Mouse (Mus musculus) retina, adult 2 months (tissue): ENCODE data around the gene Gm42791.
A peak's percentile ranks its signal among the peaks of the same experiment; 100 is the strongest.

Source experiments
- DNase-seq: peaks from one replicate; pipeline ENCODE4 v3.0.0-alpha.2; 2012; ENCODE audit warnings: low read depth, low spot score

The Gm42791 gene

DNA sequence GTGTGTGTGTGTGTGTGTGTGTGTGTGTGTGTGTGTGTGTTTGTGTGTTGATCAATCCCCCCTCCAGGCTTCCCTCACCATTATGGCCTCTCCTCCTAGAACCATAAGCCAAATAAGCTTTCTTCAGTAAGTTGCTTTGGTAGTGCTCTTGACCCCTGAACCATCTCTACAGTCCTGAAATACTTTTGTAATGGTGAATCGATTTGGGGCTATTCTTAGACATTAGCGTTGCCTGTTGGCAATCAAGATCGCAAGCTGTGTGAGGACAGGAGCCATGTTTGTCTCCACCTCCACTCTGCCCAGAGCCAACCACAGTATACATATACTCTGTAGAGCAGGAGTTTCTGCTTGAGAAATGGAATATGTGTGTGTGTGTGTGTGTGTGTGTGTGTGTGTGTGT is 14.2 kb upstream of the Gm42791 start:
- DNase-seq, result no peak

DNA sequence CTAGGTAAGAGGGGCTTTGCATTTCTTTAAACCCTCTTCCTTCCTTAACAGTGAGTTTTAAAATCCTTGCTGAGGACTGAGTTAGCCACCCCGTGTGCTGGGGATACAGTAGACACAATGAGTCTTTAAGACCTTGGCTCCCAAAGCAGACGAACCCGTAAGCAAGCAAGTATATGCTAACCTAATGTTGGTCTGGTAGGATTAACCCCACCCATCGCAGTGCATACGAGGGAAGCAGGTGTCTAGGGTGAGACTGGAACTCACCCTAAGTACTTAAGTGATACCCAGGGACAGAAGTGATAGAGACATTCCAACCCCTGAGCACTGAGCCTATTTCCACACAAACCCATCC is 12.3 kb upstream of the Gm42791 start:
- no peak for DNase-seq

DNA sequence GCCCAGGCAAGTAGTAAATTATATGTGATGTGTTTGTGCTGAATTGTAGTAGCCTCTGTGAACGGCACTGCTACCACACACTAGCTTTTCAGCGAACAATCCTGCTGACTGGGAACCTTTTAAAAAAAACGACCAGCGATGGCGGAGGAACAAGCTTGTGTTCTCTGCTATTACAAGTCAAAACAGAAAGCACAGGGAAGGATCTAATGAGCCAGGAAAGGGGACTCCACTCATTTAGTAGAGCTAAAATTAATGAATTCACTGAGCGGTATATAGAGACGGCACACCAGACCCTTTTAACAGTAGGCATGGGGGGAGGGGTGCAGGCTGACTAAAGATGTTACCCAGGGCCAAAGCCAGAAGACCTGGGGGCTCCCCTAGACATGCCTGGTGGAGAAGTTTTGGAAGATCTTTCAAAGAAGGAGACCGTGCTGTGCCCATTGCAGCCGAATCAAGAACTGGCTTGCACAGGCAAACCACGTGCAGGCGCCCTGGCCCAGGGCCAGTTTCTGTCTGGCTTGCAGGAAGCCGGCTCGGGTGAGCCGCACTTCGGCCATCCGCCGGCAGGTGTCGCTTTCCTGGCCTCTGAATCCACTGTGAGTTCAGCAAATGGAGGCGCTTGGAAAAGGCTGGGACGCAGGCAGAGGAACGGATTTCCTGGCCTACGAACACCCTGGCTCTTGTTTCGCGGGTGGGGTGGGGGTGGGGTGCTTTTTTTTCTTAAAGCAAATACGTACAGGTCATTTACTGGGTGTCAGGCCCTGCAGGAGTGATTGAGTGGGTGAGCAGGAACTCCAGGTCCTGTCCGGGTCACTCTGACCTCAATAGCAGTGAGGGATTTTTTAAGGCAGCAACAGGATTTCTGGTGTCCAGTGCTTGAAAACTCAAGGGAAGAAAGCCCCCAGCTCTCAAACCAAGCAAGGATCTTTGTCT is 11.7 kb upstream of the Gm42791 start:
- DNase-seq, result peak; percentile 89

DNA sequence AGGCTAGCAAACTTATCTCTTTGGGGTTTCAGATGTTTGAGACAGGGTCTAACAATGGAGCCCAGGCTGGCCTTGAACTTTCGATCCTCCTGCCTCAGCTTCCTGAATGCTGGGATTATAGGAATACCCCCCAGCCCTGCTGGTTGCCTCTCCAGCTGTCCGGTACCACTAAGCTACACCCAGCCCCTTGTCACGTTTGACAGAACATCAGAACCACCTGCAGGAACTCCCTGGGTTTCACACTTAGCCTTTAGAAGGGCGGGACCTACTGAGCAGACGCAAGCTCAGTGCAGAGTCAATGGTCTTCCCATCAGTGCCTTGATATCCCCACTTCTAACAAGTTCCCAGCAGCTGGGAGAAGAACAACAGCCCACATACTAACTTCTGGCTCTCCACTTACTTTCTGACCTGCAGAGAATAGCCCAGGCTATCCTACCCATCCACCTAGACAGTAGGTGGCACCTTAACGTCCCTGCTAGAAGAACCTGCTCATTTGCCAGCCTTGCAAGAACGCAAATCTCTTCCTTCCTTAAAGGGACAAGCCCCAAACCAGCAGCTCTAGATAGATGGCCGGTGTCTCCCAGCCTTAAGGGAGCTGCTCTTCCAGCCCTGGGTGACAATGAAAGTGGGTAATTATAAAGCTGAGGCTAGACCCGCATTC is 10.9 kb upstream of the Gm42791 start:
- DNase-seq, result no peak

DNA sequence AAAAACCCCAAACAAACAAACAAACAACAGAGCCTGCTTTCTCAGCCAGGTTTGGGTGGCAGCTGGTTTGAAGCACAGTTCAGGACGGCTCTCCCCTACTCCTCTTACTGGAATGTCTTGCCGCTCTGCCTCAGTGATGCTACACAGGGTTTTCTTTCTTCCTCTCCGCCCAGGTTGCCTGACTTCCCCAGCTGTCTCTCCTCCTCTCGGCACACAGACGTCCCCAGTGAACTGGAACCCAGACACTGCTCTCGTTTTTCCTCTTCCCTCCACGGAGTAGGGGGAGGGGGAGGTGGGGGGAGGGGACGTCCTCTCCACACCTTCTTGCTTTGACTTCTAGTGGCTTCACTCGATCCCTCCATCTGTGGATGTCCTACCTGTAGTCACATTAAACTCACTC is 10.1 kb upstream of the Gm42791 start:
- no peak for DNase-seq

DNA sequence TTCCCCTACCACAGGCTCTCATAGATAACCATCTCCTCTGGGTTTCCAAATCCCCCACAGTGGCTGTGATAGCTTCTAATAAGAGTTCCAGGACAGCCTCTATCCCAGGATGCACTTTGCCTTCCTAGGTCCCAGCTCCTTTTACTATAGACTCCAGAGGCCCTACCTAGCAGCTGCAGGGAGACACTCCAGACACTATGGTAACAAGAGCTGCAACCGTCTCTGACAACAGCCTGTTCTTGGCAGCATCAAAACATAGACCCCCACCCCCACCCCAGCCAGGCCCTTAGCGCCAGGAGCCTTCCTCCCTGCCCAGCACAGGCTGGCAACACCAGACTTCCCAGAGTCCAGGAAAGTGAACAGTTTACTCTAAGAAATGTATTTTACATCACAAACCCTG is 8.2 kb upstream of the Gm42791 start:
- DNase-seq, result no peak

DNA sequence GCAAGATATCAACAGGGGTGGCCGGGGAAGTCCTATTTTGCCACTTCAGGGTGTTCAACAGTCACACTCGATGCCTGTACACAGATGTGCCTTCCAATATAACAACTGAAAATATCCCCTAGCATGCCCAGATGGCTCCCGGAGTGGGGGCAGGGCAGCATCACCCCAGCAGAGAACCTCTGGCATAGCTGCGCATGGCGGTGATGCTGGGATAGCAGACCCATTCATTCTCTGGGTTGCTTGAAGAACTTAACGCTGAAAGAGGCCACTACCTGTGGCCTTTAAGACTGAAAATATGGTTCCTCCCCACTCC is 7.8 kb upstream of the Gm42791 start:
- no peak for DNase-seq

DNA sequence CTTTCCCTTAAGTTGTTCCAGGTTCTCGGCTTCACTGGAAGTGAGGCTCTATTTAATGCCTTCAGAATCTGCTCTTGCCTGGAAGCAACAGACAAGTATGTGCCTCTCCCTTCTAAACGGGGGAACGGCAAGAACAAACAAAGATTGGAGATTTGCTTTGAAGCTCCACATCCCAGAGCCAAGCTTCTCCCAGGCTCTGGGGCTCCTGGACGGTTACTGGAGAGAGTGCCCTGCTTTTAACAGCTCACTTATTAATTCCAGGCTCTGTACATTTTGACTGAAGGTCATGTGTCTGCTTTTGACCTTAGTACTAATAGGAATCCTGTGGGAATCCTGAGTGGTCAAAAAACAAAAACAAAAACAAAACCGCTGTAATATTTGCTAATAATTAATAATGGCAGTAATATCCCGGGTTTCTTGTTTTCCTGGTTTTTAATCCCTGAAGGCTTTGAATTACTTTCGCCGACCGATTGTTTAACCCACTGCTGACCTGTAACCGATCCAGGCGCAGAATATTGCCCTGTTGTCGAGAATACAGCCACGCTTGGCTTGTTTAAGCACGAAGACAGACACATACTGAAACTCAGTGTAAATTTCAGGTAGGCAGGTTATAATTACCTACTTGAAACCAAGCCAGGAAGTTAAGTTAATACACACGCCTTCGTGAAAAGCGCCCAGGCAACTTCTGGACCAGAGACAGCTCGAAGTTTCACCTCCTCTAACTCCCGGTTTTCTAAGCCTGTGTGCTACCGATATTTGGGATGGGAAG is 7.3 kb upstream of the Gm42791 start:
- no peak for DNase-seq

DNA sequence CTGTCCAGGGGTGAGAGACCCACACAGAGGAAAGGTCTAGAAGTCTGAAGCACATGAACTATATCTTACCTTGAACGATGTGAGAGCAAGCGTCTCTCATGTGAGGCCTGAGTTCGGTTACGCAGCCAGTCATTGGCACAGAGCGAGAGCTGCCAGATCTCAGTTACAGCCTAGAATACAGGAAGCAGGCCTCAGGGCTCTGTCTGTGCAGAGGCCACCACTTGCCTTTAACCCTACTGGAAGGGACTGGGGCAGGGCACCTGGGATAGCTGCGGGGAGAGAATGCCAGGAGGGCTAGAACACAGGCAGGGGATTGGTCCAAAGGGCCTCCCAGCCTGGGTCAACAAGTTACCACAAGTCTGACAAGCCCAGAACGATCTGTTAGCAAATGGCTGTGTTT is 4.9 kb upstream of the Gm42791 start:
- DNase-seq, result no peak

DNA sequence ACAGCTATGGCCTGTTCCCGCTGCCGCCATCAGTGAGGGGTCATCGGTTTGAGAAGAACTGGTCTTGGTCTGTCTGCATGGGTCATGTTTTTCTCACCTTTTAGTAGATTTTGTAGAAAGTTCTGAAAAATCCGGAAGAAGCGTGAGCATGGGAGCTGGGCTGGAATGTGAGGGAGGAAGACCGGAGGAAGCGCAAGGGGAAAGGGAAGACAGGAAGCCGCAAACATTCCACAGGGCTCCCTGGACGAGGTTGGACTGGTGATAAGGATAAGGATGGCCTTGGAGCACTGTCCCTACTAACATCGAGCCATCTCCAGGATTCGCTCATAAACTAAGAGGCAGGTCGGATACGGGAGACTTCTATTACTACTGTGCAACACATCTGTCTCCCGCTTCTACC is 3.6 kb upstream of the Gm42791 start:
- DNase-seq, result no peak

DNA sequence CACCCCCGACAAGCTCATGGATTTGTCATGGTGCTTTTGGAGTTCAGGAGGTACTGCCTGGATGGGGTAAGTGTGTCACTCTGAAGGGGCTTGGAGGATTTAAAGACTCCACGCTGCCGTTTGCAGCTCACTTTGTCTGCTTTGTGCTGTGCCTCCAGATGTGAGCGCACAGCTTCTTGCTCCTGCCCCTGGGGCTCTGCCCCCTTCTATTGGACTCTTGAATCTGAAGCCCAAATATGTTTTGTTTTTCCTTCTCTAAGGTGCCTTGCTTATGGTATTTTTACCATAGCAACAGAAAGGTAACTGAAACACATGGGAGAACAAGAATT is 1.7 kb upstream of the Gm42791 start:
- no peak for DNase-seq

DNA sequence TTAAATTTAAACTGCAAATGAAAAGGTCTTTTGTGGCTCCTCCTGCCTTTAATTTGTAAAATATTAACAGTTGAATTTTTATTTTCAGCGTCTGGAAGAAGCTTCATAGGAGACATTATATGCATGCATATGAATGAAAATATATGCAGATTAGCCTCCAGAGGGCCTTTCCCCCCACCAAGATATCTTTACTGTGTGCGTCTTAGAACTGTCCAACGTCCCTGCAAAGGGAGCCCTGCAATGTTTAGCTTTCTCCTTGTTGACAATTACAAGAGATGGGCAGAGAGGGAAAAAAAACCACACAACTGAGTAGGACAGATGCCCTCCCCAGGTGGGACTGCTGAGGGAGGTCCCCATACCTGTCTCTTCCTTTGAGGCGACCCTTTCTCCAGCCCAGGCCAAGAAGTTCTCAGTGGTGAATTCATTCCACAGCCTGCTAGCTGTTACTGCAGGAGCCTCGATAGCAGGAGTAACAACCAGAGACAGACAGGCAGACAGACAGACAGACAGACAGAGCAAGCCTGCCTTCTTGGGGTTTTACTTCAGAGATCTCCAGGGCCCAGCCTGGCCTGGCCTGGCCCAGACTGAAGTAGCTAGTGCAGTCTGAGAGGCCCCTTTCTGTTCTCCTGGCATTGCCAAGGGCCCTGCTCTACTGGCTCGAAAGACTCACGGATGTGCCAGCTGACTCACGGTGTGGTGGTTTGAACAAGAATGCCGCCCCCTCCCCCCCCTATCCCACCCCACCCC is 1.2 kb upstream of the Gm42791 start:
- DNase-seq, result no peak

DNA sequence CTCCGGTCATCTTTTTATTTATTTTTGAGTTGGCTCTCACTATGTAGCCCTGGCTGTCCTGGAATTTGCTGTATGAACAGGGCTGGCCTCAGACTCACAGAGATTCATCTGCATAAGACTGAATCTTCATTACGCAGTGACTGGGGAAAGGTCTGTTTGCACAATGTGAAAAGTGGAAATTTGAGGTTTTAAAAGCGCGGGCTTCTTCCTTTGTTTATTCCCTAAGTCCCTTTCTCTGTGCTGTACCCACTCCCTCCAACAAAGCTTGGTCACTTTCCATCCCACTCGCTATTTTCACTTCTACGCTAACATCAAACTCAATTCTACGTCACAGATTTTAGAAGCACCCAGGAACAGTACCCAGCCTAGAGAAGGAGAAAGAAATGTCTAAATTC is 639 bp downstream of the Gm42791 start:
- DNase-seq, result no peak

DNA sequence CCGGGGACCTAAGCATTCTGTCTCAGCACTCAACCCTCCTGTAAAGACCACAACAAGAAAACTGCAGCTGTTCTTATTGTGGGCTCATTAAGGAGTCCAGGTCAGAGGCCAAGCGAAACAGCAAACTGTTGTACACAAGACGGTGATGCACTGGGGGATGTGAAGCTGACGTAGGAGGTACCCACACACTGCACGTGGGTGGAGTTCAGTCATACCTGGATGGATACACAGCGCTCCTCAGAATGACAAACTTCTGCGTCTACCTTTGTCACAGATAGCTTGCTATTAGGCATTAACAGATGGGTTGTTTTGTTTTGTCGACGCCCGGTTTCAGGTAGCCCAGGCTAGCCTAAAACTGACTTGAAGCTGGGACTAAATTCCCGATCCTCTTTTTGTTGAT is 2.3 kb downstream of the Gm42791 start:
- DNase-seq, result no peak

DNA sequence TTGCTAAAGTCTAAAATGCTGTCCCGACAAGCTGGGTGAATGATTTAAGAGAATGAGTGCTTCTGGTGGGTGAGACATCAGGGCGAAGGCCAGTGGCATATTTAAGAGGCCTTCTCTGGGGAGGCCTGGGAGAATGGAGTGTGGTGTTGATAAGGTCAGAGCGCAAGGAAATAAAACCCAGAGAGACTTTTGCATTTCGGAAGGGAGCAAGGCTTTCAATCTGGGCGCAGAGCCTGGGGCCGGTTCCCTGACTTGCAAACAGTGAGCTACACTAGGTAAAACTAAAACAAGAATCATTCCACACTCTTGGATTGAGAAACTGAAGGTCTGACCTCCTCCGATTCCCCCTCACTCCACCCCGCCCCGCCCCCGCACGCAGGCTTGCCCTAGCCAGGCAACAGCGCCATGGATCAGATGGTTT is 4.0 kb downstream of the Gm42791 start:
- no peak for DNase-seq

DNA sequence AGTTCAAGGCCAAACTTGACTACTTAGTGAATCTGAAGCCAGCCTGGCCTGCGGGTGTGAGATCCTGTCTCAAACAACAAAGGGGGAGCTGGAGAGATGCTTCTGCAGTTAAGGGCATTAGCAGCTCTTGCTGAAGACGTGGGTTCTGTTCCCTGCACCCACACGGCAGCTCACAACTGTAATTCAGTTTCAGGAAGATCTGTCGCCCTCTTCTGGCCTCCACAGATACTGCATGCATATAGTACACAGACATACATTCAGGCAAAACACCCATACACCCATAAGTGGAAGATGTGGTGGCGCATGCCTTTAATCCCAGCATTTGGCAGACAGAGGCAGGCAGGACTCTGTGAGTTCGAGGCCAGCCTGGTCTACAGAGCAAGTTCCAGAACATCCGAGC is 5.5 kb downstream of the Gm42791 start:
- no peak for DNase-seq

DNA sequence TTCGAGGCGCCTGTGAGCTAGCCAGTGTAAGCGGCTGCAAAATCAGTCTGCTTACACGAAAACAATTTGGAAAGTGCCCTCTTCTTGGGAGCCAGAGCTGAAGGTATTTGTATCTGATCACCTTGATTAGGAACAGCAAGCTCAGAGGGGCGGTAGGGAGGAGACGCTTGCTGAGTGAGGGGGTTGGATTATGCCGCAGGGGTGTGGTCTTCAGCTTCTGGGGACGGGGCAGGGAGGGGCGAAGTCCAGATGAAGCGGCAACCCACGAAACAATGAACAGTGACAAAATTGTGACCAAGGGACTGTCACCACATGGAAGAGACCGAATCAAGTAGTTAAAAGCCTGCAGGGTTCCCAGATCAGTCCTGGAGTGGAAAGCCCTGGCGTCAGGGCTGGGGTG is 10.0 kb downstream of the Gm42791 start:
- no peak for DNase-seq

DNA sequence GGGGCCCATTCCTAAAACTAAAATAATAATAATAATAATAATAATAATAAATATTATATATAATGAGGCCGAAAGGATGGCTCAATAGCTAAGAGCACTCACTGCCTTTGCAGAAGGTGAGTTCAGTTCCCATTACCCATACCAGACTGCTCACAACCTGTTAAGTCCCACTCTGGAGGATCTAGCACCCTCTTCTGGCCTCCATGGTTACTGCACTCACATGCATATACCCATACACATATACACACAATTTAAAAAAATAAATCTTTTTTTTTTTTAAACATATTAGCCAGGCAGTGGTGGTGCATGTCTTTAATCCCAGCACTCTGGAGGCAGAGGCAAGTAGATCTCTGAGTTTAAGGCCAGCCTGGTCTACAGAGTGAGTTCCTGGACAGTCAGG is 11.3 kb downstream of the Gm42791 start:
- DNase-seq, result no peak

DNA sequence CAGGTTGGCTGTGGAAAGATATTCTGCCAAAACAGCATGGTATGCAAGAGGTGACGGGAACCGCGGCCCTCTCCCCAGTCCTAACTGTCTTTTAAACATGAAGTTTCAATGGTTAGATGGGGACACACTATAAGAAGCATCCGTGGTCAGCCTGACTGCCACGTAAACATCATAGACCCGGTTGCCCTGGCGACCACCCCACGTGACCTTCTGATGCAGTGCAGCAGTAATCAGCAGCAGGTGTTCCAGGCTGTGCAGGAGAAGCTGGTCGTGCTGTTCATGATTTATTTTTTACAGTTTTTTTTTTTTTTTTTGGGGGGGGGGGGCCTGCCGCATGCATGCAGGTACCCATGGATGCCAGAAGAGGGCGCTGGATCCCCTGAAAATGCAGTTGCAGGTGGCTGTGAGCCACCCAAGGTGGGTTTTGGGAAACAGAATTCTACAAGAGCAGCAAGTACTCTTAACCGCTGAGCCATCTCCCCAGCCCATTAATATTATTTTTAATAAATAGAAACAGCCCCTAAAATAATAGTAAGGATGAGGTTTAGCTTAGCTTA is 11.8 kb downstream of the Gm42791 start:
- DNase-seq, result no peak

DNA sequence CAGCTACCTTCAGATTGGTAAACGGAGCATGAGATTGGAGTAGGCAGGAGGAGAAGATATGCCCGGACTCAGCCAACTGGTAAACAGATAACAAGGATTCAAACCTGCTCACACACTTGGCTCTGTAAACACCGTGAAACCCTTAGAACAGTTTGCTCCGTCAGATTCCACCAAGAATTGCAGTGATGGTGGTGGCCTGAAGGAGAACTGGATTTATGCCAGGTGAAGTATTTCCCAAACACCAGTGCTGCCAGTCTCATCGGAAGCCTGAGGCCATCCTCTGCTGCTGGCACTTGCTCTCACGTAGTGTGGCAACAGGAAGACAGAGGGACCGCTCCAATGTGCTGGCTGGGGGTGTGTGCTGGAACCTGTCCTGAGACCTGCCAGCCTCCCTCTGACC is 12.6 kb downstream of the Gm42791 start:
- no peak for DNase-seq

DNA sequence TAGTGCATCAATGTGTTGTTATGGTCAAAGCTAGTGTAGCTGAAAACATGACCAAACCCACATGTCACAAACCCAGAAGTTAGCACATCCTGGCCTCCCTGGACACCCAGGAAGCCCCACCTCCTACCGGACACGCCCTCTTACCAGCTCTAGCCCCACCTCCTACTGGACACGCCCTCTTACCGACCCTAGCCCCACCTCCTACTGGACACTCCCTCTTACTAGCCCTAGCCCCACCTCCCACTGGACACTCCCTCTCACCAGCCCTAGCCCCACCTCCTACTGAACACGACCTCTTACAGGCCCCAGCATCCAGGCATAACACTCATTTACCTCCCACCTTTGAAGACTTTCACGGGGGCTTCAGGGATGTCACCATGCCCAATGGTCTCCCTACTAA is 14.3 kb downstream of the Gm42791 start:
- no peak for DNase-seq
